Mouse (Mus musculus) forebrain, postnatal 0 days (tissue): Measurements from ENCODE around the gene Dcdc2a. TPM values are rescaled to one million over a fixed set of nuclear protein-coding genes. Genes with fewer than 3 reads are reported as not detected.

Experiments used
- ATAC-seq: fragments of 200-750 bp; cut with Nextera tagmentation; 2 replicates; pipeline ENCODE4 v1.8.0; 2017; ENCODE audit warnings: mild to moderate bottlenecking, moderate library complexity
- DNase-seq: peaks from one replicate; pipeline ENCODE4 v3.0.0-alpha.2; 2015
- H3K27ac ChIP-seq: fragments of 300-500 bp; sonication (generic); 2 replicates; pipeline ENCODE4 v1.5.1; 2014; ENCODE audit warnings: low read depth, mild to moderate bottlenecking, antibody characterized with exemption, low read length, moderate library complexity, mixed read lengths
- H3K27me3 ChIP-seq: fragments of 300-500 bp; sonication (generic); 2 replicates; pipeline ENCODE4 v1.6.1; 2014; ENCODE audit warnings: mild to moderate bottlenecking, low read length, mixed read lengths; ENCODE audit not compliant: insufficient read depth
- H3K36me3 ChIP-seq: fragments of 300-500 bp; sonication (generic); 2 replicates; pipeline ENCODE4 v1.6.1; 2014; ENCODE audit warnings: mild to moderate bottlenecking, moderate library complexity; ENCODE audit not compliant: insufficient read depth
- H3K4me1 ChIP-seq: fragments of 300-500 bp; sonication (generic); 2 replicates; pipeline ENCODE4 v1.6.1; 2014; ENCODE audit warnings: antibody characterized with exemption; ENCODE audit not compliant: insufficient read depth
- H3K4me2 ChIP-seq: fragments of 300-500 bp; sonication (generic); 2 replicates; pipeline ENCODE4 v1.6.1; 2014; ENCODE audit warnings: low read depth, mild to moderate bottlenecking, moderate library complexity
- H3K4me3 ChIP-seq: fragments of 300-500 bp; sonication (generic); 2 replicates; pipeline ENCODE4 v1.5.1; 2014; ENCODE audit warnings: low read depth, low read length, mixed read lengths
- H3K9ac ChIP-seq: fragments of 300-500 bp; sonication (generic); 2 replicates; pipeline ENCODE4 v1.6.1; 2014; ENCODE audit warnings: mild to moderate bottlenecking
- H3K9me3 ChIP-seq: fragments of 300-500 bp; sonication (generic); 2 replicates; pipeline ENCODE4 v1.6.1; 2016; ENCODE audit warnings: low read length
- CTCF ChIP-seq: sonication (generic); IDR thresholded peaks from 2 replicates; pipeline ENCODE4 v1.5.1; 2016; ENCODE audit warnings: antibody characterized with exemption, control low read depth, low read depth
- WGBS: fragments of 180-500 bp; shearing (Covaris S2); extraction: QIAGEN DNeasy Blood & Tissue Kit; methylation state at CpG from one replicate; pipeline ENCODE4 v1.1.7; 2014; 5-methylcytosine and 5-hydroxymethylcytosine counted together
- polyA plus RNA-seq: library from polyadenylated mRNA; unstranded; fragments of >200 nt; fragmentation: Nextera tagmentation; extraction: Ambion mirVana; gene quantifications from 2 replicates; pipeline ENCODE4 v1.2.1, GENCODE M21; 2015
- total RNA-seq: library from RNA; depleted of rRNA; stranded (reverse); fragments of >200 nt; gene quantifications from 2 replicates; pipeline ENCODE4 v1.2.3, GENCODE M21; 2014; rRNA removed

The Dcdc2a gene
- 2.2 and 3.2 TPM in 2 replicates for total RNA-seq
- polyA plus RNA-seq = 3.7 and 4.8 TPM in 2 replicates

DNA sequence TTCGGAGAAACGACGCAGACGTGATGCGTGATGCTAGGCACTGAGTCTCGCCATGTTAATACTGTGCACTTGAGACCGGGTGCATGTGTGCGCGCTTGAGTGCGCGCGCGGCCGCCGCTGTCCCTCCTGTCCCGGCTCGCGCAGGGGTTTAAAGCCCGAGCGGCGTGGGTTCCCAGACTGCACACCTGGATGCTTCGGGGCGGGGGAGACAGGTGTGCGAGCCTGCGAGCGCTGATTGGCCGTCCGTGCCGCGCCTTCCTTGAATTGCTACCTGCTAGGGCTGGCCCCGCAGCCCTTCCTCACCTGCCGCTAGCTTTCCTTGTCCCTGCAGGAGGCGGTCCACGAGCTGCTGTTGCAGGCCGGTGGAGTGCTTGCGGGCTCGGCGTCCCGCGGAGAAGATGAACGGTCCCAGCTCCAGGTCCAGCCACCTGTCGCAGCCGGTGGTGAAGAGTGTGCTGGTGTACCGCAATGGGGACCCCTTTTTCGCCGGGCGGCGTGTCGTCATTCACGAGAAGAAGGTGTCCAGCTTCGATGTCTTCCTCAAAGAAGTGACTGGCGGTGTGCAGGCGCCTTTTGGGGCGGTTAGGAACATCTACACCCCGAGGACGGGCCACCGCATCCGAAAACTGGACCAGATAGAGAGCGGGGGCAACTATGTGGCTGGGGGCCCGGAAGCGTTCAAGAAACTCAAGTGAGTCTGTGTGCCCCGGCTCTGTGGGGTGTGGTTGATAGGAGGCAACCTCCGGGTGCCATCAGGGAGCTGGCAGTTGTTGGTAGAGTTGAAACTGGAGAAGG is at the start of gene Dcdc2a:
Dcdc2a (plus strand) TSS at position 132 of the 795 bp plus-strand sequence.
- Histone ChIP-seq H3K27me3 (peaks cover 4% of the 10 kb centered on the region; the same call in 1 of the 2 replicates), H3K27ac (no peak within 1 kb of the TSS), H3K4me2 (peak within 1 kb of the TSS; percentile 98), H3K36me3 (no peaks in the 10 kb centered on the region), H3K9ac (peak within 1 kb of the TSS; percentile 44), H3K9me3 (no peaks in the 10 kb centered on the region), H3K4me1 (no peaks in the 10 kb centered on the region), H3K4me3 (peak within 1 kb of the TSS; percentile 56)
- WGBS = 4% methylated on average over 63 of the region's 63 CpGs
- DNase-seq = peak; percentile 4
- no peak for TF ChIP-seq CTCF
- peak; percentile 71 for ATAC-seq

DNA sequence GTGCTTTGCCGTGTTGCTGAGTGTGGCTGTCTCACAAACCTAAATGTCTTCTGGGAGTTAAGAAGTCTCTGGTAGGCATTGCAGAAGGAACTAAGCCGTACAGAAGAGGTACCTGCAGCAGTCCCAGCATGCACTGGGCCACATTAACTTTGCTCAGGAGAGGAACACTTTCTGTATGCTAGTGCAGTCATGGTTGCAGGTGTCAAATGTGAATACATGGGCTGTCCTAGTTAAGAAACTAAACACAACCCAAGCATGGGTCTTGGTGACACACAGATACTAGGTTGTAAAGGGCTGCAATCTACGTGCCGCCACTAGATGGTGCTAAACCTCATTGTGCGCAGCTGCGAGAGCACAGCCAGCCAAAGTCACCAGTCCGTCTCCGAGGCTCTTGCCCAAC is 48.7 kb upstream of the Dcdc2a start:
- Histone ChIP-seq H3K4me2 (no peak overlapping the region), H3K9me3 (no peaks in the 10 kb centered on the region), H3K27ac (no peak overlapping the region), H3K36me3 (peaks cover 21% of the 10 kb centered on the region), H3K4me3 (no peak overlapping the region), H3K27me3 (no peaks in the 10 kb centered on the region), H3K9ac (no peak overlapping the region), H3K4me1 (no peaks in the 10 kb centered on the region)
- TF ChIP-seq CTCF = peak; percentile 58
- no peak for DNase-seq
- WGBS = 84% methylated on average over 6 of the region's 8 CpGs
- ATAC-seq = peak; percentile 60; the same call in 1 of the 2 replicates

DNA sequence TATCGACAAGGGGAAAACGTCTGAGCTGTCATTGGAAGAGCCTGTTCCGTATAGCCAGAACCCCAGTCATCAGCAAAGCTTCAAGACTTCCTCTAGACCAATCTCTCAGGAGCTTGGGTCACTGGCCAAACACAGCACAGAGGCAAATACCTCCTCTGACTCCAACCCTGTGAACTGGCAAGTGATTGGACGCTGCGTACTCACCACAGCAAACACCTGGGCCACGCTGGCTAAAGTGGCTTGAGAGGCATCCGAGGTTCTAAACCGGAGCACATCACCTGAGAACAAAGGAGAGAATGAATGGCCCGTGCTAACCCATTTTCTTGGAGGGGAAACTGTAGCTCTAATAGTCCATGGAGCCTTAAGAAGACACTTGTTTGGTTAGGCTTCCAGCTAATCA is 37.5 kb upstream of the Dcdc2a start:
- 0 out of 2 replicates have a peak, but pooled peaks cover 4% of the 10 kb centered on the region for H3K36me3 ChIP-seq
- WGBS = 94% methylated on average over 9 of the region's 9 CpGs
- H3K9me3 ChIP-seq = no peaks in the 10 kb centered on the region
- no peak for TF ChIP-seq CTCF
- H3K4me3 ChIP-seq = no peak overlapping the region
- no peak for ATAC-seq
- H3K4me2 ChIP-seq = no peak overlapping the region
- no peaks in the 10 kb centered on the region for H3K27me3 ChIP-seq
- peaks cover 15% of the 10 kb centered on the region for H3K4me1 ChIP-seq
- H3K27ac ChIP-seq = no peak overlapping the region
- no peak overlapping the region for H3K9ac ChIP-seq
- DNase-seq = no peak

DNA sequence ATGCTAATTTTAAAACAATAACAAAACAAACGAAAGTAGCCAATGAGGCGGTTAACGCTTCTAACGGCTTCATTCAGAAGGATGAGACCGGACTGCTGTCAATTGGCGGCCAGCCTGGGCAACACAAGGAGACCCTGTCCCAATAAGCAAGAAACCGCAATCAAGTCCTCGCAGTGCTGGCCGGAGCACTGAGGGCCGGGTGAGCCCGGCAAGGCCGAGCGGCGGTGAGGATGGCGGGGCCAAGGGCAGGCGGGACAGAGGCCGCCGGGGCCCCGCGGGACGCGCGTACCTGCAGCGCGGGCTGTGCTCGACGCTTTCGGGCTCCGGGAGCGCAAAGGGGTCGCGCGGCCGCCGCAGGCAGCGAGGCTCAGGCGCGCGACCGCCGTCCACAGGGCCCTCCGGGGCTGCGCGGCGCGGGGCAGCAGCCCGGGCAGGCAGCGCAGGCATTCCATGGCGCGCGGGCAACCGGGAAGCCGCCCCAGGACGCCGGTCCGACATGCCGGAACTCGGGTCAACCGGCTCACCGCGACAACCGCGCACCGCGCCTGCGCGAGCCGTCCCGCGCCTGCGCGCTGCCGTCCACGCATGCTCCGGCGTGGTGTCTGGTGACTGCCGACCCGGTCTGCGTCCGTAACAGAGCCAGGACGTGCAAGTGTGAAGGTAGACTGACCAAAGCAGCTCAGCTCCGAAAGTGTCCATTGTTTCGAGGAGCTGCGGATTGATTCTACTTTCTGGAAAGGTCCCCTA is 35.8 kb upstream of the Dcdc2a start, which contains the start of gene Mrs2:
Mrs2 (minus strand) TSS at position 587 of the 747 bp plus-strand sequence.
- no peaks in the 10 kb centered on the region for H3K27me3 ChIP-seq
- H3K36me3 ChIP-seq = 0 out of 2 replicates have a peak, but pooled peaks cover 4% of the 10 kb centered on the region
- H3K9me3 ChIP-seq = no peaks in the 10 kb centered on the region
- peak within 1 kb of the TSS; percentile 71 for H3K27ac ChIP-seq
- H3K4me3 ChIP-seq = peak within 1 kb of the TSS; percentile 90
- DNase-seq (peak; percentile 92), ATAC-seq (peak; percentile 95)
- peaks cover 15% of the 10 kb centered on the region for H3K4me1 ChIP-seq
- H3K9ac ChIP-seq = peak within 1 kb of the TSS; percentile 79
- WGBS = 3% methylated on average over 81 of the region's 84 CpGs
- peak within 1 kb of the TSS; percentile 87 for H3K4me2 ChIP-seq
- no peak for TF ChIP-seq CTCF

DNA sequence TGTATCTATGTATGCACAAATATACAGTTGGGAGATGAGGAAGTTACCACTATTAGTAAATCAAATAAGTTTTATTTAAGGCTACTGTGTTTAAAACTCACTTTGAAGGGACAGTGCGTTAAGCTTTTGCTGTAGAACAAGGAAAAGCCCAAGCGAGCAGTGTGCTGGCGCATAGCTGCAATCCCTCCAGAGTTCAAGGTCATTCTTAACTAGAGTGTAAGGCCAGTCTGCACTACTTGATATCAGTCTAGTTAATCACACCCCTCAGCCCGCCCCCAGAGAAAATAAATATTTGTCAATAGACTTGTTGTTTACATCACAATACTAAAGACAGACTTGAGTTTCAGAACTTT is 35.3 kb upstream of the Dcdc2a start:
- no peak for ATAC-seq
- H3K27me3 ChIP-seq = no peaks in the 10 kb centered on the region
- no peak for TF ChIP-seq CTCF

DNA sequence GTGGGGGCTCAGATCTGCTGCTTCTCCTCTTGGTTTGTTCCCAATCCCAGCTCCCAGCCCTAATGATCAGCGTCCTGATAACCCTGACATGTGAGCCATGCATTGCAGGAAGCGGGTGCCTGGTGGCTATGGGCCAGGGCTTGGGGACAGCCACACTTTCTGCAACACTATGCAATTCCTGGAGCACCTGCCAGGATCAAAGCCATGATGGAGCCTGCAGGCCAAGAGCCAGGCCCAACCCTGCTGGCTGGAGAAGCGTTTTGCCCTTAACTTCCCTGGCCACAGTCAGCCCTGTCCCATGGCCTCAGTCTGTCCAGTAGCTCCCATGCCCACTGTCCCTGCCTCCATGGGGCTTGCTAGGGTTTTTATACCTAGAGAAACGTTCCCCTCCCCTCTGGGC is 33.4 kb upstream of the Dcdc2a start:
- Histone ChIP-seq H3K27me3 (no peaks in the 10 kb centered on the region), H3K9ac (no peak overlapping the region), H3K9me3 (no peaks in the 10 kb centered on the region), H3K4me1 (peaks cover 15% of the 10 kb centered on the region), H3K27ac (no peak overlapping the region), H3K4me3 (no peak overlapping the region), H3K36me3 (0 out of 2 replicates have a peak, but pooled peaks cover under 1% of the 10 kb centered on the region), H3K4me2 (no peak overlapping the region)
- no peak for DNase-seq
- no peak for ATAC-seq
- no peak for TF ChIP-seq CTCF
- WGBS = 72% methylated on average over 4 of the region's 4 CpGs

More for the DNA sequence above, 35.3 kb upstream of the Dcdc2a start:
- peak overlapping the region; percentile 71 for H3K27ac ChIP-seq
- 0 out of 2 replicates have a peak, but pooled peaks cover 4% of the 10 kb centered on the region for H3K36me3 ChIP-seq
- H3K9me3 ChIP-seq = no peaks in the 10 kb centered on the region
- DNase-seq = no peak
- peak overlapping the region; percentile 90 for H3K4me3 ChIP-seq
- peak overlapping the region; percentile 79 for H3K9ac ChIP-seq
- peaks cover 15% of the 10 kb centered on the region for H3K4me1 ChIP-seq
- 44% methylated on average over 4 of the region's 4 CpGs for WGBS
- H3K4me2 ChIP-seq = peak overlapping the region; percentile 87
